Mouse (Mus musculus): ENCODE measurements around the gene Hmga1b. TPM values are rescaled to one million over a fixed set of nuclear protein-coding genes. Genes with fewer than 3 reads are reported as not detected.

The Hmga1b gene
- polyA plus RNA-seq, 1 experiment from 2014 or later: 11.2 TPM

Other genes with a start within 250 kb of the Hmga1b start
- 0.71 and 1.8 TPM in 2 replicates for gene Gcgr, start 232.1 kb upstream of the Hmga1b start, polyA plus RNA-seq (2014; fragmentation: Nextera tagmentation; extraction: Ambion mirVana)
- gene Mcrip1, start 213.1 kb upstream of the Hmga1b start, polyA plus RNA-seq (2014; fragmentation: Nextera tagmentation; extraction: Ambion mirVana): 234 and 252 TPM in 2 replicates
- gene Ppp1r27, start 211.7 kb upstream of the Hmga1b start, polyA plus RNA-seq (2014; fragmentation: Nextera tagmentation; extraction: Ambion mirVana): 0.47 and 0.85 TPM in 2 replicates
- 640 and 656 TPM in 2 replicates for gene P4hb, start 189.5 kb upstream of the Hmga1b start, polyA plus RNA-seq (2014; fragmentation: Nextera tagmentation; extraction: Ambion mirVana)
- gene Arhgdia, start 181.2 kb upstream of the Hmga1b start, polyA plus RNA-seq (2014; fragmentation: Nextera tagmentation; extraction: Ambion mirVana): 593 and 597 TPM in 2 replicates
- gene Alyref, start 164.4 kb upstream of the Hmga1b start, polyA plus RNA-seq (2014; fragmentation: Nextera tagmentation; extraction: Ambion mirVana): 810 and 850 TPM in 2 replicates
- gene Anapc11, start 164.4 kb upstream of the Hmga1b start, polyA plus RNA-seq (2014; fragmentation: Nextera tagmentation; extraction: Ambion mirVana): 214 and 223 TPM in 2 replicates
- gene Npb, start 154.3 kb upstream of the Hmga1b start, polyA plus RNA-seq (2014; fragmentation: Nextera tagmentation; extraction: Ambion mirVana): 1.4 TPM in 1 of 2 replicates, not detected in the other
- gene Pcyt2, start 144.9 kb upstream of the Hmga1b start, polyA plus RNA-seq (2014; fragmentation: Nextera tagmentation; extraction: Ambion mirVana): 105 and 111 TPM in 2 replicates
- 24.6 TPM in 2 replicates for gene Sirt7, start 137.6 kb upstream of the Hmga1b start, polyA plus RNA-seq (2014; fragmentation: Nextera tagmentation; extraction: Ambion mirVana)
- gene Mafg, start 129.2 kb upstream of the Hmga1b start, polyA plus RNA-seq (2014; fragmentation: Nextera tagmentation; extraction: Ambion mirVana): 22.6 and 24.2 TPM in 2 replicates
- gene Pycr1, start 119.0 kb upstream of the Hmga1b start, polyA plus RNA-seq (2014; fragmentation: Nextera tagmentation; extraction: Ambion mirVana): 33.3 and 34.2 TPM in 2 replicates
- not detected in 2 replicates for gene Myadml2, start 114.6 kb upstream of the Hmga1b start, polyA plus RNA-seq (2014; fragmentation: Nextera tagmentation; extraction: Ambion mirVana)
- 6.6 and 7.5 TPM in 2 replicates for gene Notum, start 101.6 kb upstream of the Hmga1b start, polyA plus RNA-seq (2014; fragmentation: Nextera tagmentation; extraction: Ambion mirVana)
- 122 and 128 TPM in 2 replicates for gene Aspscr1, start 89.8 kb upstream of the Hmga1b start, polyA plus RNA-seq (2014; fragmentation: Nextera tagmentation; extraction: Ambion mirVana)
- 126 and 127 TPM in 2 replicates for gene Cenpx, start 49.1 kb upstream of the Hmga1b start, polyA plus RNA-seq (2014; fragmentation: Nextera tagmentation; extraction: Ambion mirVana)
- gene Lrrc45, start 48.9 kb upstream of the Hmga1b start, polyA plus RNA-seq (2014; fragmentation: Nextera tagmentation; extraction: Ambion mirVana): 44.3 and 47.8 TPM in 2 replicates
- gene Rac3, start 41.3 kb upstream of the Hmga1b start, polyA plus RNA-seq (2014; fragmentation: Nextera tagmentation; extraction: Ambion mirVana): 7.4 and 12.8 TPM in 2 replicates
- 12.4 and 16.5 TPM in 2 replicates for gene Dcxr, start 35.5 kb upstream of the Hmga1b start, polyA plus RNA-seq (2014; fragmentation: Nextera tagmentation; extraction: Ambion mirVana)
- gene Cbr2, start 30.7 kb upstream of the Hmga1b start, polyA plus RNA-seq (2014; fragmentation: Nextera tagmentation; extraction: Ambion mirVana): 6.7 and 7.4 TPM in 2 replicates
- 23.7 and 29.5 TPM in 2 replicates for gene Rfng, start 21.4 kb downstream of the Hmga1b start, polyA plus RNA-seq (2014; fragmentation: Nextera tagmentation; extraction: Ambion mirVana)
- gene Gps1, start 21.5 kb downstream of the Hmga1b start, polyA plus RNA-seq (2014; fragmentation: Nextera tagmentation; extraction: Ambion mirVana): 266 and 275 TPM in 2 replicates
- gene Dus1l, start 33.6 kb downstream of the Hmga1b start, polyA plus RNA-seq (2014; fragmentation: Nextera tagmentation; extraction: Ambion mirVana): 87.4 and 95.9 TPM in 2 replicates
- gene Fasn, start 61.8 kb downstream of the Hmga1b start, polyA plus RNA-seq (2014; fragmentation: Nextera tagmentation; extraction: Ambion mirVana): 87.3 and 91.8 TPM in 2 replicates
- gene Ccdc57, start 170.1 kb downstream of the Hmga1b start, polyA plus RNA-seq (2014; fragmentation: Nextera tagmentation; extraction: Ambion mirVana): 5.0 and 5.1 TPM in 2 replicates
- gene Slc16a3, start 185.7 kb downstream of the Hmga1b start, polyA plus RNA-seq (2014; fragmentation: Nextera tagmentation; extraction: Ambion mirVana): 48.2 and 58.1 TPM in 2 replicates
- 67.1 and 84.5 TPM in 2 replicates for gene Csnk1d, start 228.5 kb downstream of the Hmga1b start, polyA plus RNA-seq (2014; fragmentation: Nextera tagmentation; extraction: Ambion mirVana)

All from limb, embryonic 11.5 days (tissue).